Comparison of ENCODE assay signal across 17 mouse cellular contexts in the genomic region with DNA sequence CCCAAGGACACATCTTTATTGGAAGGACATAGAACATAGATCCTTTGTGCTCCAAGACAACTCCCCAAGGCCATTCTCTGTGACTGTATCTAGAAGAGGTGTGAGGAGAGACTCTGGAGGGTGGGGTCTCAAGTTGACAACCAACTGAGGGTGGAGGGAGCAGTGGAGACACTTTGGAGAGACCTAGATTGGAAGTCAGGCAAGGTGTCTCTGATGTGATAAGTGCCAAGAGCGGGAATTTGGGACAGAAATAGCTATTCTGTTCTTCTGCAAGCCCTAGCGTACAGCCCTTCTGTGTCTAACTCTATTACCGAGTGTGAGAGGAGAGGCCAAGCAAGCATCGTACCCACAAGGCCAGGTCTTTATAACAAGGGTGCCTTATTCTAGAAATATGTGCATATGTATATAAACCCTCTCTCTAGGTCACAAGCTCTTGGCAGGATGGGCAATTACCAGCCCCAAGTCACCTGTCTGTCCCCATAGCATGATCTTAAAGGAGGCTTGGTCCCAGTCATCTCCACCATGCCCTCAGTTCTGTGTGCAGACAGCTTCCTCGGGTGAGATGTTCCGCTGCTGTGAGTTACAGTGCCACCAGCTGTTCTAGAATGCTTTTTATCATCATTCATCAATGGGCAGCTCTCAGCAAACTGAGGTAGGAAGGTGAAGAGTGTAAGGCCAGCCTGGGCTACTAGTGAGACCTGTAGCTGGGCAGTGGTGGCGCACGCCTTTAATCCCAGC. TPM values are rescaled to one million over a fixed set of nuclear protein-coding genes. Genes with fewer than 3 reads are reported as not detected.
DNase-seq lines count a peak whose midpoint lies in the region; ATAC-seq lines count a peak whose summit lies in the region.
"Had no signal": no experiment of that assay in that cellular context is flagged by ENCODE, and none has a peak within 500 bp of the region (broad histone marks: within the 10 kb centered on the region; RNA-seq: fewer than 3 reads in every experiment).

No protein-coding gene starts in this region.

- WGBS in forebrain, embryonic 10.5 days, result 94% methylated on average over 8 of the region's 8 CpGs
- WGBS in forebrain, embryonic 12.5 days, result 88% methylated on average over 8 of the region's 8 CpGs
- WGBS in liver, embryonic 16.5 days (ENCODE audit: insufficient replicate concordance), result 33% methylated on average over 8 of the region's 8 CpGs

- no peaks in the 10 kb centered on the region for H3K36me3 ChIP-seq in forebrain, embryonic 10.5 days (replicated peaks)
- H3K36me3 ChIP-seq in forebrain, embryonic 12.5 days (replicated peaks), result no peaks in the 10 kb centered on the region
- H3K36me3 ChIP-seq in liver, embryonic 16.5 days (ENCODE audit: control insufficient read depth, insufficient read depth), result no peaks in the 10 kb centered on the region
- H3K36me3 ChIP-seq: limb, embryonic 13.5 days had no signal

- H3K27me3 ChIP-seq in forebrain, embryonic 10.5 days (ENCODE audit: poor library complexity, severe bottlenecking), result no peaks in the 10 kb centered on the region
- H3K27me3 ChIP-seq in forebrain, embryonic 12.5 days, result 0 out of 2 replicates have a peak, but pooled peaks cover 3% of the 10 kb centered on the region
- no peaks in the 10 kb centered on the region for H3K27me3 ChIP-seq in liver, embryonic 16.5 days (ENCODE audit: control insufficient read depth, insufficient read depth, low read depth, low read length)
- H3K27me3 ChIP-seq: limb, embryonic 13.5 days had no signal

- no peak for DNase-seq in forebrain, embryonic 10.5 days (ENCODE audit: extremely low spot score, low spot score)
- DNase-seq in spleen, adult 12 weeks (ENCODE audit: low spot score), result peak; percentile 53
- DNase-seq in spleen, adult 18-20 months, result no peak
- DNase-seq in yolk sac, embryonic 10.5 days (ENCODE audit: low spot score), result peak; percentile 20
- no peak for DNase-seq in cerebellum, adult 9-11 months
- DNase-seq in ovary, postnatal 36 days (ENCODE audit: low spot score), result no peak
- DNase-seq: adrenal gland, adult 2 months; gastrocnemius, postnatal 36 days; heart, postnatal 10 days; kidney, postnatal 10 days; right cerebral cortex, postnatal 14 days; thymus, adult 2 months had no signal

- no peak overlapping the region for H3K9ac ChIP-seq in forebrain, embryonic 12.5 days
- H3K9ac ChIP-seq in liver, embryonic 16.5 days (ENCODE audit: low read depth, low read length), result peak overlapping the region; percentile 51
- H3K9ac ChIP-seq: limb, embryonic 13.5 days had no signal

- ATAC-seq in forebrain, embryonic 12.5 days (ENCODE audit: low FRiP score), result no peak
- peak; percentile 78 for ATAC-seq in liver, embryonic 16.5 days (ENCODE audit: low read depth)
- ATAC-seq: forebrain, embryonic 14.5 days had no signal

- H3K4me3 ChIP-seq in forebrain, embryonic 10.5 days, result no peak overlapping the region
- no peak overlapping the region for H3K4me3 ChIP-seq in forebrain, embryonic 12.5 days (replicated peaks)
- H3K4me3 ChIP-seq in liver, embryonic 16.5 days (ENCODE audit: low read depth, low read length), result peak overlapping the region; percentile 24
- H3K4me3 ChIP-seq: limb, embryonic 13.5 days had no signal

- H3K4me1 ChIP-seq in forebrain, embryonic 10.5 days, result no peaks in the 10 kb centered on the region
- no peaks in the 10 kb centered on the region for H3K4me1 ChIP-seq in forebrain, embryonic 12.5 days
- peaks cover 68% of the 10 kb centered on the region for H3K4me1 ChIP-seq in liver, embryonic 16.5 days (ENCODE audit: control insufficient read depth, low read depth, low read length)
- H3K4me1 ChIP-seq: limb, embryonic 13.5 days had no signal

- H3K4me2 ChIP-seq in forebrain, embryonic 12.5 days, result no peak overlapping the region
- H3K4me2 ChIP-seq in liver, embryonic 16.5 days (ENCODE audit: low read depth, low read length), result peak overlapping the region; percentile 53
- H3K4me2 ChIP-seq: limb, embryonic 13.5 days had no signal

- no peaks in the 10 kb centered on the region for H3K9me3 ChIP-seq in forebrain, embryonic 10.5 days
- H3K9me3 ChIP-seq in forebrain, embryonic 12.5 days, result no peaks in the 10 kb centered on the region
- H3K9me3 ChIP-seq in liver, embryonic 16.5 days (replicated peaks; ENCODE audit: control insufficient read depth, low read length), result no peaks in the 10 kb centered on the region
- H3K9me3 ChIP-seq: limb, embryonic 13.5 days had no signal

- peak overlapping the region; percentile 44; the same call in 1 of the 2 replicates for H3K27ac ChIP-seq in forebrain, embryonic 10.5 days
- no peak overlapping the region for H3K27ac ChIP-seq in forebrain, embryonic 12.5 days
- H3K27ac ChIP-seq in liver, embryonic 16.5 days (ENCODE audit: low read length), result peak overlapping the region; percentile 99
- H3K27ac ChIP-seq: limb, embryonic 13.5 days; macrophage had no signal

RNA-seq across cellular contexts. Expression of a gene that starts 6.2 kb away (rescaled TPM):
- polyA plus RNA-seq in forebrain, embryonic 10.5 days (2016; fragmentation: Nextera tagmentation; extraction: Ambion mirVana), result 13.8 and 19.7 TPM in 2 replicates
- polyA plus RNA-seq in forebrain, embryonic 12.5 days (2016; fragmentation: Nextera tagmentation; extraction: Ambion mirVana), result 2.0 and 2.8 TPM in 2 replicates
- polyA plus RNA-seq in liver, embryonic 16.5 days (2015; fragmentation: Nextera tagmentation; extraction: Ambion mirVana), result 375 and 394 TPM in 2 replicates
- polyA plus RNA-seq: adrenal gland, adult 2 months; forebrain, embryonic 14.5 days; macrophage had no signal

RNA-seq across cellular contexts. Expression of a gene that starts 17.9 kb away (rescaled TPM):
- 10.4 and 13.8 TPM in 2 replicates for polyA plus RNA-seq in forebrain, embryonic 10.5 days (2016; fragmentation: Nextera tagmentation; extraction: Ambion mirVana)
- polyA plus RNA-seq in forebrain, embryonic 12.5 days (2016; fragmentation: Nextera tagmentation; extraction: Ambion mirVana), result 9.9 TPM in 2 replicates
- 6.3 and 7.1 TPM in 2 replicates for polyA plus RNA-seq in liver, embryonic 16.5 days (2015; fragmentation: Nextera tagmentation; extraction: Ambion mirVana)

RNA-seq across cellular contexts. Expression of a gene that starts 43.6 kb away (rescaled TPM):
- polyA plus RNA-seq in forebrain, embryonic 10.5 days (2016; fragmentation: Nextera tagmentation; extraction: Ambion mirVana), result 424 and 464 TPM in 2 replicates
- 301 and 311 TPM in 2 replicates for polyA plus RNA-seq in forebrain, embryonic 12.5 days (2016; fragmentation: Nextera tagmentation; extraction: Ambion mirVana)
- polyA plus RNA-seq in liver, embryonic 16.5 days (2015; fragmentation: Nextera tagmentation; extraction: Ambion mirVana), result 318 and 338 TPM in 2 replicates

Comparison
In these comparisons a context has a peak if more than half of its experiments do, and no peak if none do; other contexts are left out.
1. DNase-seq: peak in spleen, adult 12 weeks (single experiment) and yolk sac, embryonic 10.5 days (single experiment); none in forebrain, embryonic 10.5 days (single experiment), spleen, adult 18-20 months (0 of 2), cerebellum, adult 9-11 months (single experiment) and ovary, postnatal 36 days (single experiment).
2. RNA of a gene that starts 6.2 kb away (polyA plus RNA-seq): 375 to 394 TPM in liver, embryonic 16.5 days; 13.8 to 19.7 TPM in forebrain, embryonic 10.5 days and 2.0 to 2.8 TPM in forebrain, embryonic 12.5 days; every median in the first group is over 10 times any median in the second.